Mouse (Mus musculus): Measurements from ENCODE around the gene Lyrm9. TPM values are rescaled to one million over a fixed set of nuclear protein-coding genes. Genes with fewer than 3 reads are reported as not detected.

Lyrm9 gene
- polyA plus RNA-seq, 1 experiment from 2014 or later = 16.6 TPM

DNA sequence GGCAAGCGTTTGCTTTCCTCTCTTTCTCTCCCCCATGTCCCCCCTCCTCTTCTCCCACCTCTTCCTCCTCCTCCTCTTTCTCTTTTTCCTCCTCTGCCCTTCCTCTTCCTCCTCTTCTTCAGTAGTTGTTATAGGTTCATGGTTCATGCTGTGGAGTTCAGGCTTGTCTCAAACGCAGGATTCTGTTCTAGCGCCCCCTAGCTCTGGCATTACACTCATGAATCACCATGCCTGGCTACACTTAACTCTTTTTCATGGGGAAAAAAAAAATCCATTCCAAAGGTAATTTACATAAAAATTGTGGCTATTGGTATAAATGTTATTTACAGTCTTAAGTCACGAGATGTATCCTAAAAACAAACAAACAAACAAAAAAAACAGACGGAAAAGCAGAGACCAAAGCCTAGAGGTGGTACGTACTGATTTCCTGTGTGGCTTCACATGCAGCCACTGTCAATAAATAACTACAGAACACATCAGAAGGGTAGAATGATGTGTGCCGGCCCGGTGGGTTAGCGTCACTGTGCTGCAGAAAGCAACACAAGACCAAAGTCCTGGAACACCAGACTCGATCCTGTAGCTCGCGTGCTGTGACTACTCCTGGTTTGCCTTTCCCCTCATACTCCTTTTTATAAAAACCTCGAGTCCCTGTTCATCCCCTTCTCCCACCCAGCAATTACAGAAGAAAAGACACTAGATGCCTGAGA is 3.4 kb upstream of the Lyrm9 start:
- no peak overlapping the region for H3K4me3 ChIP-seq (ENCODE audit: low read depth, low read length)
- ATAC-seq (ENCODE audit: low FRiP score) = no peak
- no peak overlapping the region for H3K9ac ChIP-seq (ENCODE audit: low read depth, low read length)
- DNase-seq (ENCODE audit: low spot score) = peak; percentile 74
- no peak overlapping the region for H3K4me2 ChIP-seq (replicated peaks; ENCODE audit: low read depth, low read length)
- H3K27me3 ChIP-seq (ENCODE audit: control insufficient read depth, insufficient read depth, low read length) = no peaks in the 10 kb centered on the region
- no peak overlapping the region for H3K27ac ChIP-seq (ENCODE audit: low read depth, low read length)
- WGBS = 53% methylated on average over 13 of the region's 13 CpGs
- no peaks in the 10 kb centered on the region for H3K36me3 ChIP-seq (ENCODE audit: control insufficient read depth, insufficient read depth, low read length)
- H3K9me3 ChIP-seq (ENCODE audit: control insufficient read depth, low read length) = no peaks in the 10 kb centered on the region
- peaks cover 8% of the 10 kb centered on the region; the same call in 1 of the 2 replicates for H3K4me1 ChIP-seq (replicated peaks; ENCODE audit: control insufficient read depth, insufficient read depth, low read length)

GRCm38 (mm10) chr11:78827546-78827945 is 1.2 kb downstream of the Lyrm9 start:
- ATAC-seq (ENCODE audit: low FRiP score) = no peak
- Histone ChIP-seq H3K9ac (ENCODE audit: low read depth, low read length) (no peak overlapping the region), H3K9me3 (ENCODE audit: control insufficient read depth, low read length) (no peaks in the 10 kb centered on the region), H3K4me2 (replicated peaks; ENCODE audit: low read depth, low read length) (no peak overlapping the region), H3K27ac (ENCODE audit: low read depth, low read length) (no peak overlapping the region), H3K27me3 (ENCODE audit: control insufficient read depth, insufficient read depth, low read length) (no peaks in the 10 kb centered on the region), H3K4me1 (replicated peaks; ENCODE audit: control insufficient read depth, insufficient read depth, low read length) (no peaks in the 10 kb centered on the region; the same call in 1 of the 2 replicates), H3K36me3 (ENCODE audit: control insufficient read depth, insufficient read depth, low read length) (no peaks in the 10 kb centered on the region), H3K4me3 (ENCODE audit: low read depth, low read length) (no peak overlapping the region)
- WGBS = 42% methylated on average over 7 of the region's 7 CpGs
- no peak for DNase-seq (ENCODE audit: low spot score)

DNA sequence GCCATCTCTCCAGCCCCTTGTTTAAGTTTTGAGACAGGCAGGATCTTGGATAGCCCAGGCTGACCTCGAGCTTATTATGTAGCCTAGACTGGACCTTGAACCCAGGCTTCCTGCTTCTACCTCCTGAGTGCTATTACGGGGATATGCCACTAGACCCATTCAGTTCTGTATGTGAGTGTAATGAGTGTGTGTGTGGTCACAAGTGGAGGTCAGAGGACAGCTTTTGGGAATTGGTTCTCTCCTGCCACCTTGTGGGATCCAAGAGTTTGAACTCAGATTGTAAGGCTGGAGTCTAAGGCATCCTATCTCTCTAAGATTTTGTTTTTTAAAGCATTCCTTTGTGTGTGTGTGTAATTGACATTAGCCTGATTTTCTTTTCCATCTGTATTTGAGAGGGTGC is 2.0 kb downstream of the Lyrm9 start:
- Histone ChIP-seq H3K27ac (ENCODE audit: low read depth, low read length) (no peak overlapping the region), H3K36me3 (ENCODE audit: control insufficient read depth, insufficient read depth, low read length) (no peaks in the 10 kb centered on the region), H3K9me3 (ENCODE audit: control insufficient read depth, low read length) (no peaks in the 10 kb centered on the region), H3K9ac (ENCODE audit: low read depth, low read length) (no peak overlapping the region), H3K4me2 (replicated peaks; ENCODE audit: low read depth, low read length) (no peak overlapping the region), H3K4me3 (ENCODE audit: low read depth, low read length) (no peak overlapping the region), H3K27me3 (ENCODE audit: control insufficient read depth, insufficient read depth, low read length) (no peaks in the 10 kb centered on the region), H3K4me1 (replicated peaks; ENCODE audit: control insufficient read depth, insufficient read depth, low read length) (no peaks in the 10 kb centered on the region; the same call in 1 of the 2 replicates)
- no peak for ATAC-seq (ENCODE audit: low FRiP score)
- DNase-seq (ENCODE audit: low spot score) = no peak
- 55% methylated on average over 2 of the region's 2 CpGs for WGBS

GRCm38 (mm10) chr11:78829373-78829772 is 3.0 kb downstream of the Lyrm9 start:
- H3K27me3 ChIP-seq (ENCODE audit: control insufficient read depth, insufficient read depth, low read length) = no peaks in the 10 kb centered on the region
- ATAC-seq (ENCODE audit: low FRiP score) (no peak), DNase-seq (ENCODE audit: low spot score) (no peak)
- WGBS = 8% methylated on average over 6 of the region's 6 CpGs
- no peak overlapping the region for H3K9ac ChIP-seq (ENCODE audit: low read depth, low read length)
- no peaks in the 10 kb centered on the region; the same call in 1 of the 2 replicates for H3K4me1 ChIP-seq (replicated peaks; ENCODE audit: control insufficient read depth, insufficient read depth, low read length)
- H3K4me2 ChIP-seq (replicated peaks; ENCODE audit: low read depth, low read length) = no peak overlapping the region
- H3K36me3 ChIP-seq (ENCODE audit: control insufficient read depth, insufficient read depth, low read length) = no peaks in the 10 kb centered on the region
- no peak overlapping the region for H3K4me3 ChIP-seq (ENCODE audit: low read depth, low read length)
- H3K9me3 ChIP-seq (ENCODE audit: control insufficient read depth, low read length) = no peaks in the 10 kb centered on the region
- H3K27ac ChIP-seq (ENCODE audit: low read depth, low read length) = no peak overlapping the region

DNA sequence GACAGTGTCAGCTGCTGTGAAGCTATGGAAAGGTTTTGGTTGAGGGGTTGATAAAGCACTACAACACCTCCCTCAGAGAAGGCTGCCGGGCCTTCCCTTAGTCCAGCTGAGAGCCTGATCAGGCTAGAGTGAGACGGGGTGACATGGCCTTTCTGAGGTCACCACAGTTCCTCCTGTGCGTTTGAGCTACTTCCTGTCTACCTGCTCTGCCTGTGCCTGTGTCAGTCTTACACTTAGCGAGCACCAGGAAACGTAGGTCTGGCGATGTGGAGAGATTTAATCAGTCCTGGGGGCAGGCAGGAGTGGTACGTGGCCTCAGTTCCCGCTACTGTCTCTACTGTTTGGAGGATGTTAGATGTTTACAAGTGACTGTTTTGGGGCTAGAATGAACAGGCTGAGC is 3.8 kb downstream of the Lyrm9 start:
- Histone ChIP-seq H3K4me3 (ENCODE audit: low read depth, low read length) (no peak overlapping the region), H3K27me3 (ENCODE audit: control insufficient read depth, insufficient read depth, low read length) (no peaks in the 10 kb centered on the region), H3K27ac (ENCODE audit: low read depth, low read length) (no peak overlapping the region), H3K9ac (ENCODE audit: low read depth, low read length) (no peak overlapping the region), H3K4me1 (replicated peaks; ENCODE audit: control insufficient read depth, insufficient read depth, low read length) (no peaks in the 10 kb centered on the region; the same call in 1 of the 2 replicates), H3K36me3 (ENCODE audit: control insufficient read depth, insufficient read depth, low read length) (no peaks in the 10 kb centered on the region), H3K4me2 (replicated peaks; ENCODE audit: low read depth, low read length) (no peak overlapping the region), H3K9me3 (ENCODE audit: control insufficient read depth, low read length) (no peaks in the 10 kb centered on the region)
- ATAC-seq (ENCODE audit: low FRiP score) (no peak), DNase-seq (ENCODE audit: low spot score) (no peak)
- WGBS = 70% methylated on average over 8 of the region's 8 CpGs

DNA sequence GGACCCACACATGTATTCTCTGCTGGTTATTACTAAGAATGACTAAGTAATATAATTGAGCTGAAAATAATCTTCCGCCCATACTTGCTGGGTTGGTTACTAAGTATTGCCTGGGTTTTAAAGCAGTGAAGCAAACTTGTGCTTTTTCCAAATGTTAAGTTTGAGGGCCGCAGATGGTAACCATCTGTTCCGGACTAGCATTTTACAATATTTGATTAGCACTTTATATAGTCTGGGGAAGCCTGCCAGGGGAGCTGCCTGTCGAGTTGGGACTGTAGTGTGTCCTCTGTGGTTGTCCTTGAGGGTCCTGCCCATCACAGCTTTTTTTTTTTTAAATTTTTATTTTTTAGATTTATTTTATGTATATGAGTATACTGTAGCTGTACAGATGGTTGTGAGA is 5.3 kb downstream of the Lyrm9 start:
- Histone ChIP-seq H3K9me3 (ENCODE audit: control insufficient read depth, low read length) (no peaks in the 10 kb centered on the region), H3K9ac (ENCODE audit: low read depth, low read length) (no peak overlapping the region), H3K36me3 (ENCODE audit: control insufficient read depth, insufficient read depth, low read length) (no peaks in the 10 kb centered on the region), H3K4me1 (replicated peaks; ENCODE audit: control insufficient read depth, insufficient read depth, low read length) (no peaks in the 10 kb centered on the region; the same call in 1 of the 2 replicates), H3K27me3 (ENCODE audit: control insufficient read depth, insufficient read depth, low read length) (no peaks in the 10 kb centered on the region), H3K27ac (ENCODE audit: low read depth, low read length) (no peak overlapping the region), H3K4me3 (ENCODE audit: low read depth, low read length) (no peak overlapping the region), H3K4me2 (replicated peaks; ENCODE audit: low read depth, low read length) (no peak overlapping the region)
- DNase-seq (ENCODE audit: low spot score) (no peak), ATAC-seq (ENCODE audit: low FRiP score) (no peak)
- WGBS = 83% methylated on average over 4 of the region's 4 CpGs

- Histone ChIP-seq H3K9me3 (ENCODE audit: control insufficient read depth, low read length) (no peaks in the 10 kb centered on the region), H3K27me3 (ENCODE audit: control insufficient read depth, insufficient read depth, low read length) (no peaks in the 10 kb centered on the region), H3K27ac (ENCODE audit: low read depth, low read length) (no peak overlapping the region), H3K4me1 (replicated peaks; ENCODE audit: control insufficient read depth, insufficient read depth, low read length) (no peaks in the 10 kb centered on the region; the same call in 1 of the 2 replicates), H3K9ac (ENCODE audit: low read depth, low read length) (no peak overlapping the region), H3K4me2 (replicated peaks; ENCODE audit: low read depth, low read length) (no peak overlapping the region), H3K36me3 (ENCODE audit: control insufficient read depth, insufficient read depth, low read length) (no peaks in the 10 kb centered on the region), H3K4me3 (ENCODE audit: low read depth, low read length) (no peak overlapping the region)
- ATAC-seq (ENCODE audit: low FRiP score) (no peak), DNase-seq (ENCODE audit: low spot score) (no peak)
- WGBS = 93% methylated on average over 10 of the region's 10 CpGs
These were observed 5.8 kb downstream of the Lyrm9 start for GRCm38 (mm10) chr11:78832117-78832726.

- no peak overlapping the region for H3K4me2 ChIP-seq (replicated peaks; ENCODE audit: low read depth, low read length)
- no peaks in the 10 kb centered on the region; the same call in 1 of the 2 replicates for H3K4me1 ChIP-seq (replicated peaks; ENCODE audit: control insufficient read depth, insufficient read depth, low read length)
- H3K36me3 ChIP-seq (ENCODE audit: control insufficient read depth, insufficient read depth, low read length) = no peaks in the 10 kb centered on the region
- no peak overlapping the region for H3K9ac ChIP-seq (ENCODE audit: low read depth, low read length)
- no peaks in the 10 kb centered on the region for H3K9me3 ChIP-seq (ENCODE audit: control insufficient read depth, low read length)
- ATAC-seq (ENCODE audit: low FRiP score) (no peak), DNase-seq (ENCODE audit: low spot score) (no peak)
- no peaks in the 10 kb centered on the region for H3K27me3 ChIP-seq (ENCODE audit: control insufficient read depth, insufficient read depth, low read length)
- 70% methylated on average over 13 of the region's 13 CpGs for WGBS
- no peak overlapping the region for H3K4me3 ChIP-seq (ENCODE audit: low read depth, low read length)
- no peak overlapping the region for H3K27ac ChIP-seq (ENCODE audit: low read depth, low read length)
These were observed 6.5 kb downstream of the Lyrm9 start for GRCm38 (mm10) chr11:78832816-78833314.

GRCm38 (mm10) chr11:78836486-78836885 is 10.1 kb downstream of the Lyrm9 start:
- H3K27ac ChIP-seq (ENCODE audit: low read depth, low read length) = no peak overlapping the region
- H3K4me3 ChIP-seq (ENCODE audit: low read depth, low read length) = no peak overlapping the region
- DNase-seq (ENCODE audit: low spot score) = no peak
- no peaks in the 10 kb centered on the region for H3K36me3 ChIP-seq (ENCODE audit: control insufficient read depth, insufficient read depth, low read length)
- H3K27me3 ChIP-seq (ENCODE audit: control insufficient read depth, insufficient read depth, low read length) = no peaks in the 10 kb centered on the region
- H3K9ac ChIP-seq (ENCODE audit: low read depth, low read length) = no peak overlapping the region
- WGBS = 93% methylated on average over 4 of the region's 4 CpGs
- no peaks in the 10 kb centered on the region for H3K9me3 ChIP-seq (ENCODE audit: control insufficient read depth, low read length)
- no peak for ATAC-seq (ENCODE audit: low FRiP score)
- no peak overlapping the region for H3K4me2 ChIP-seq (replicated peaks; ENCODE audit: low read depth, low read length)
- no peaks in the 10 kb centered on the region; the same call in 1 of the 2 replicates for H3K4me1 ChIP-seq (replicated peaks; ENCODE audit: control insufficient read depth, insufficient read depth, low read length)
